Mouse (Mus musculus) hindbrain, embryonic 10.5 days (tissue): Measurements from ENCODE around the gene Uroc1. TPM values are rescaled to one million over a fixed set of nuclear protein-coding genes. Genes with fewer than 3 reads are reported as not detected.

Source experiments
- DNase-seq: peaks from one replicate; pipeline ENCODE4 v3.0.0-alpha.2; 2017; ENCODE audit warnings: low spot score
- H3K27ac ChIP-seq: fragments of 300-500 bp; sonication (generic); 2 replicates; pipeline ENCODE4 v1.5.1; 2016; ENCODE audit warnings: mild to moderate bottlenecking, moderate library complexity
- H3K27me3 ChIP-seq: fragments of 300-500 bp; sonication (generic); 2 replicates; pipeline ENCODE4 v1.6.1; 2016; ENCODE audit warnings: mild to moderate bottlenecking; ENCODE audit not compliant: poor library complexity, insufficient read depth, severe bottlenecking
- H3K36me3 ChIP-seq: fragments of 300-500 bp; sonication (generic); 2 replicates; pipeline ENCODE4 v1.6.1; 2016; ENCODE audit warnings: mild to moderate bottlenecking, moderate library complexity
- H3K4me1 ChIP-seq: fragments of 300-500 bp; sonication (generic); replicated peaks from 2 replicates; pipeline ENCODE4 v1.6.1; 2016; ENCODE audit warnings: mild to moderate bottlenecking
- H3K4me3 ChIP-seq: fragments of 300-500 bp; sonication (generic); 2 replicates; pipeline ENCODE4 v1.5.1; 2016; ENCODE audit warnings: mild to moderate bottlenecking, moderate library complexity
- H3K9me3 ChIP-seq: fragments of 300-500 bp; sonication (generic); 2 replicates; pipeline ENCODE4 v1.6.1; 2016; ENCODE audit warnings: mild to moderate bottlenecking, moderate library complexity
- WGBS: fragments of 180-500 bp; shearing (Covaris S2); methylation state at CpG from one replicate; pipeline ENCODE4 v1.1.7; 2016; 5-methylcytosine and 5-hydroxymethylcytosine counted together
- polyA plus RNA-seq: library from polyadenylated mRNA; unstranded; fragments of >200 nt; fragmentation: Nextera tagmentation; extraction: Ambion mirVana; gene quantifications from 2 replicates; pipeline ENCODE4 v1.2.1, GENCODE M21; 2016

Uroc1 gene
- polyA plus RNA-seq, 1 experiment from 2014 or later = not detected

DNA sequence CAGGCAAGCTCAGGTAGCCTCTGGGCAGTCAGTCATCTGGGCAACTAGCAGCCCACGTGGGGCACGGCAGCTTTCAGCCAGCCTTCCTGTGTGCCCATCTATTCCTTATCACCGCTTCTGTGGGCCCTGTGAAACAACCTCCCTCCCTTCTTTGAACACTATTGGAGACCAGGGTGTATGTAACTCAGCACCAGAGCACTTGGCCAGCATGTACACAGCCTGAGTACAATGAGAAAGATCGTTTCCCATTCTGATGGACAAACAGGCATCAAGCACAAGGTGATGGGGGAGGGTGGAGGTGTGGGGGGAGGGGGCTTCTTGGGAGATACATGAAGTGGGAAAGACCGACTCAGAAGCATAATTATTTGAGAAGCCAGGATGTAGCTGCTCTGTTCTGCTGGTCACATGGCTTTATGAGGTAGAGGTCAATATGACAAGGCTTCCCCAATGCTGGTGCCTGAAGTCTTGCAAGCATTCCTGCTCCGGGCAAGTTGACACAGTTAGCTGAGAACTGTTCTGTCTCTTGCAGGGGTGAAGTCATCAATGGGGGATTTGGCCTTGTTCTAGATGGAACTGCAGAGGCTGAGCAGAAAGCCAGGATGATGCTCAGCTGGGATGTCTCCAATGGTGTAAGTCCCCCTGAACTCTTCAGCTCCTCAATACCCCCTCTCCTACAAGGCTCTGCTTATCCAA lies 28.0 kb downstream of the Uroc1 start:
- no peak for DNase-seq
- Histone ChIP-seq H3K27me3 (no peaks in the 10 kb centered on the region), H3K4me3 (no peak overlapping the region), H3K36me3 (no peaks in the 10 kb centered on the region), H3K9me3 (no peaks in the 10 kb centered on the region), H3K27ac (no peak overlapping the region), H3K4me1 (peaks cover 24% of the 10 kb centered on the region)
- WGBS = 91% methylated on average over 6 of the region's 6 CpGs

DNA sequence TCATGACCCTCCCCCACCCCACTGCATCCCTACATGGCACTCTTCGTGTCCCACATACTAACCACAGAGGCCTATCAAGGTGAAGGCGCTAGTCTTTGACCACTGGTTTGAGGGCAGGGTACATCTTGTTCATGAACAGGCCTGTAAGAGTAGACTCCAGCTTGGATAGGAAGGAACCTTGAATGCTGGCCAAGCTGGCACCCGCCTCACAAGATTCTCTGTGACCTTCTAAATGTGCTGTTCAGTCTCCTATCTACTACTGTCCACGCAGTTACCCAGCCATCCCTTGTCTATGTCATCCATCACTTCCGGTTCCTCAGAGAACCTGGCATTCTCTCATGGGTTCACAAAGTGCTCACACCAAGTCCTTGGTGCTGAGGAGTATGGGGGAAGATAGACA lies 30.2 kb downstream of the Uroc1 start:
- H3K27ac ChIP-seq = no peak overlapping the region
- DNase-seq = no peak
- WGBS = 80% methylated on average over 5 of the region's 5 CpGs
- no peaks in the 10 kb centered on the region for H3K36me3 ChIP-seq
- H3K4me1 ChIP-seq = peaks cover 24% of the 10 kb centered on the region
- H3K27me3 ChIP-seq = no peaks in the 10 kb centered on the region
- H3K9me3 ChIP-seq = no peaks in the 10 kb centered on the region
- H3K4me3 ChIP-seq = no peak overlapping the region

DNA sequence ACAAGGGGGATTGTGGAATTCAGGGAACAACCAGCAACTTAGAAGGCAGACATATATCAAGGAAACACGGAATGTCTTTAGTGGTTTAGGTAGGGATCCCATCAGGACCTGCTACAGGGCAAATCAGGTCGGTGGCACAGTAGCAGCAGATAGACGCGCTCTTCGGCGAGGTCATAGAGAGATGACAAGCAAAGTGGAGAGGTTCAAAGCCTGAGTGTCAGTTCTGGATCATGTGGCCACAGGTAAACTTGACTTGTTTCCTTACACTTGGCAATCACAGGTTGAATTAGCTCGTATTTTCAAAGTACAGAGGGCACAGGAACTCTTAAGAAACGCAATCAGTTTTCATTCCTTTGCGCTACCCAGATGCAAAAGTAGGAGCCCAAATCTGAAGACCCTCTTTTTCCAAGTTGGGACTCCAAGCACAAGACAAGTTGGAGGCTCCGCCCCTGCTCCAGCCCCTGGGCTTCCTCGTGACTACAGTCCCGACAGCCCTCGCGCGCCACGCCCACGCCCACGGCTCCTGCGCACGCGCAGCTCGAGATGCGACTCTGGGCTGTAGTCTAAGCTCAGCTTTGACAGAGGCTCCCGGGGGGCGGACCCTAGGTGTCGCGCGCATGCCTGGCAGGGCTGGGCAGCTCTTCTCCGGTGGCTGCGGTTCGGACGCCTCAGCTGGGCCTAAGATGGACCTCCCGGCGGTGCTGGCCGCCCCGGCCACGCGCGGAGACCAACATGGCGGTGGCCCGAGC lies 36.1 kb downstream of the Uroc1 start, which contains the start of gene Zxdc:
TSS of gene Zxdc (plus strand) at position 517 of the 749 bp plus-strand sequence.
- DNase-seq = peak; percentile 98
- WGBS = 6% methylated on average over 41 of the region's 41 CpGs
- Histone ChIP-seq H3K9me3 (no peaks in the 10 kb centered on the region), H3K4me3 (peak within 1 kb of the TSS; percentile 97), H3K27me3 (no peaks in the 10 kb centered on the region), H3K36me3 (peaks cover 21% of the 10 kb centered on the region), H3K4me1 (peaks cover 34% of the 10 kb centered on the region), H3K27ac (peak within 1 kb of the TSS; percentile 91)

DNA sequence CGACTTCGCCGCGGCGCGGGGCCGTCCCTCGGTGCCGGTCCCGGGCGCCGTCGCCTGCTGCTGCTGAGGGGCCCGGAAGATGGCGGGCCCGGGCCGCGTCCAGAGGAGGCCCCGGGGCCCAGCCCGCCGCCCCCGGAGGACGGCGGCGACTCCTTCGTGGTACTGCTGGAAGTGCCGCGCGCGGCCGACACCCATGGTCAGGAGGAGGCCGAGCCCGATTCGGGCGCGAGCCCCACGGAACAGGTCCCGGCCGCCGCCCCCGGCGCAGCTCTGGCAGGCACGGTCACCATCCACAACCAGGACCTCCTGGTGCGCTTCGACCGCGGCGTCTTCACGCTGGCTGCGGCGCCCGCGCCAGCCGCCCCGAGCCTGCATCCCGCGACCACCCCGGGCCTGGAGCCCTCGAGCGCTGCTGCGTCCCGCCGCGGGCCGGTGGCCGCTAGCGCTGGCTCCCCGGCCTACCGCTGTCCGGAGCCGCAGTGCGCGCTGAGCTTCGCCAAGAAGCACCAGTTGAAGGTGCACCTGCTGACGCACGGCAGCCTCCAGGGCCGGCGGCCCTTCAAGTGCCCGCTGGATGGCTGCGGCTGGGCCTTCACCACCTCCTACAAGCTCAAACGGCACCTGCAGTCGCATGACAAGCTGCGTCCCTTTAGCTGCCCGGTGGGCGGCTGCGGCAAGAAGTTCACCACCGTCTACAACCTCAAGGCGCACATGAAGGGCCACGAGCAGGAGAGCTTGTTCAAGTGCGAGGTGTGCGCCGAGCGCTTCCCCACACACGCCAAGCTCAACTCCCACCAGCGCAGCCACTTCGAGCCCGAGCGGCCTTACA lies 36.9 kb downstream of the Uroc1 start:
- WGBS = under 1% methylated on average over 98 of the region's 98 CpGs

DNA sequence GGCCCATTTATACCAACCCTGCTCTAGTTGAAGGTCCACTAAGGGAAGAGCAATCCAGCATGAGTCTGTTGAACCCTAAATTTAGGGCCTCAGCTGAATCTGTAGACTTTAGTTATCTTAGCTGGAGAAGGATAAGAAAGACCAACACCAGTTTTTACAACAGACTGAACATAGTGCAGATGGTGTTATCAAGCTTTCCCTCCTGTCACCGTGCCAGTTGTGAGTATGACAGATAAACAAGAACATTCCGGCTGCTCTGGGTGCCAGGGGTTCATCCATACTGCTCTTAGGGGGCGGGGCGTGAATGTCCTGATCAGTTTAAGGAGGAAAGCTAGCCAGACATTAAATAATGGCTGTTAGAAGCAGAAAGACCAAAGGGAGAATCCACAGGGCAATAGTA lies 41.6 kb downstream of the Uroc1 start:
- Histone ChIP-seq H3K27me3 (no peaks in the 10 kb centered on the region), H3K4me3 (no peak overlapping the region), H3K4me1 (peaks cover 28% of the 10 kb centered on the region), H3K36me3 (peaks cover 74% of the 10 kb centered on the region), H3K27ac (no peak overlapping the region), H3K9me3 (no peaks in the 10 kb centered on the region)
- DNase-seq = no peak
- WGBS = 96% methylated on average over 4 of the region's 4 CpGs

More for the DNA sequence above, 36.9 kb downstream of the Uroc1 start:
- peak; percentile 58 for DNase-seq
- H3K4me1 ChIP-seq = peaks cover 34% of the 10 kb centered on the region
- H3K27ac ChIP-seq = peak overlapping the region; percentile 91
- no peaks in the 10 kb centered on the region for H3K27me3 ChIP-seq
- no peaks in the 10 kb centered on the region for H3K9me3 ChIP-seq
- peak overlapping the region; percentile 97 for H3K4me3 ChIP-seq
- peaks cover 29% of the 10 kb centered on the region for H3K36me3 ChIP-seq

DNA sequence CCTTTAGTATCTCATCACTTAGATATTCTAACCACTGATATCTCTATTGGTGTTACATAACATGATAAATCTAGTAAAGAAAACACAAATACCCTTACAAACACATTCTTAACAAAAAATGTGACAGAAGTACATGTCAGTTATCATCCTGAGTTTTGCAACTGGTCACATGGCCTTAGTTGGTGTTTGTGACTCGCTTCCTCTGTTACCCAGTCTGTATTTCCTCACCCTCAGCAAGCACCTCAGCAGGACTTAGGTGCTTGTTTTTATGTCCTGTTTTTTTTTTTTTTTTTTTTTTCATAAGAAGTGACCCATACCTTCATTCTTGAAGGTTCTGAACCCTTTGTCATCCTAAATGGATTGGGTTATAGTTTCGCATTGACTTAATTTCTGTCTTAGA lies 44.6 kb downstream of the Uroc1 start:
- H3K27me3 ChIP-seq = no peaks in the 10 kb centered on the region
- H3K36me3 ChIP-seq = peaks cover 98% of the 10 kb centered on the region
- DNase-seq = no peak
- no peak overlapping the region for H3K27ac ChIP-seq
- no peaks in the 10 kb centered on the region for H3K4me1 ChIP-seq
- 96% methylated on average over 2 of the region's 2 CpGs for WGBS
- H3K9me3 ChIP-seq = no peaks in the 10 kb centered on the region
- no peak overlapping the region for H3K4me3 ChIP-seq

DNA sequence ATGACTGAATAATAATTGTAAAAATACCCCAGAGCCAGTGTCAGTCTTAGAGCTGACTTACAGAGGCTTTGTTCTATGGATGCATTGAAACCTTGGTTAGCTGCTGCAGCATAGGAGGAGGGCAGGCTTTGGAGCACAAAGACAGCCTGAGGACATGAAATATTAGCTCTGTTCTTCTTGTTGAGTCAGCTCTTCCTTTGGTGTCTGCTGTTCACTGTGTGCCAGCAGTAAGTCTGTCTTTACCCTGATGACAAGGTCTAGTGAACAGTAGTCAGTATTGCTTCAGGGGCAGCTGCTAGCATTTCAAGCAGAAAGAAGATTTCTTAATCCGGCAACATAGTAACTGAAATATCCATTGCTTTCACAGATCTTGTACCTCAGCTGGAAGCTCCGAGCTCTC lies 48.4 kb downstream of the Uroc1 start:
- Histone ChIP-seq H3K27ac (no peak overlapping the region), H3K9me3 (no peaks in the 10 kb centered on the region), H3K4me3 (no peak overlapping the region), H3K4me1 (no peaks in the 10 kb centered on the region), H3K36me3 (peaks cover 98% of the 10 kb centered on the region), H3K27me3 (no peaks in the 10 kb centered on the region)
- 95% methylated on average over 2 of the region's 2 CpGs for WGBS
- DNase-seq = no peak

DNA sequence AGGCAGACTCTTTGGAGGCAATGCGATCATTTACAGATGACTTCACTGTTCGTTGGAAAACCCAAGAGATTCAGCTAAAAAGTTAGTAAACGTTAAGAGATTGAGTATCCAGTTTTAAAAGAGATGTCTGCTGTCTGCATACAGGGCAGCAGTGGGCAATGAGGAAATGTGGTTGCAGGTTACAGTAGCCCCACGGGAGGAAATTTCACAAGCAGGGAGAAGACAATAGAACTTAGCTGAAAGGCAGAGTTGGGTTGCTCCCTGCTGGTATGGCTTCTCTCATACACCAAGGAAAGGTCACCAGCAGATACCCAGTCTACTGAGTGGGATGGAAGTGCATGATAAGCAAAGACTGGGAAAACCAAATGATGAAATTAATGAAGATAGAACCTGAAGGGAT lies 57.5 kb downstream of the Uroc1 start:
- Histone ChIP-seq H3K4me1 (no peaks in the 10 kb centered on the region), H3K36me3 (peaks cover 69% of the 10 kb centered on the region), H3K27ac (no peak overlapping the region), H3K4me3 (no peak overlapping the region), H3K9me3 (no peaks in the 10 kb centered on the region), H3K27me3 (no peaks in the 10 kb centered on the region)
- no peak for DNase-seq
- WGBS = 84% methylated on average over 4 of the region's 4 CpGs

DNA sequence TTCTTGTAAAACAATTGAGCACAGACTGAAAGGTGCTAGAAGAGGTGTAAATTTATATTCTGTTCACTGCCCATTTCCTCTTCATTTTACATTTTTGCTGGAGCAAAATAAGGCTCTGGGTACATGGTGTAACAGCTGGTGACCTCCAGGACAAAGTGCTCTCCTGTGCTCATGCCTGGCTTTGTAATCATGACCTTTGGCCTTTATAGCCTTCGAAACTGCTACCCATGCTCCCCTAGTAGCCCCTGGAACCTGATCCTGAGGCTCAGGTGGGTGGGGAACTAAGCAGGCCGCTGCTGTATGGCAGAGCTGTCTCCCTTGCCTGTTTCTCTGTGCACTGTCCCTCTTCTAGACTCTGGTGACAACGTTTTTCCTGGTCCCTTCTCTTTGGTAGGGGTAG lies 60.9 kb downstream of the Uroc1 start:
- DNase-seq = no peak
- H3K27me3 ChIP-seq = no peaks in the 10 kb centered on the region; the same call in 1 of the 2 replicates
- H3K4me3 ChIP-seq = no peak overlapping the region
- no peaks in the 10 kb centered on the region for H3K9me3 ChIP-seq
- no peak overlapping the region for H3K27ac ChIP-seq
- H3K4me1 ChIP-seq = no peaks in the 10 kb centered on the region
- H3K36me3 ChIP-seq = peaks cover 46% of the 10 kb centered on the region
- 58% methylated on average over 3 of the region's 3 CpGs for WGBS

DNA sequence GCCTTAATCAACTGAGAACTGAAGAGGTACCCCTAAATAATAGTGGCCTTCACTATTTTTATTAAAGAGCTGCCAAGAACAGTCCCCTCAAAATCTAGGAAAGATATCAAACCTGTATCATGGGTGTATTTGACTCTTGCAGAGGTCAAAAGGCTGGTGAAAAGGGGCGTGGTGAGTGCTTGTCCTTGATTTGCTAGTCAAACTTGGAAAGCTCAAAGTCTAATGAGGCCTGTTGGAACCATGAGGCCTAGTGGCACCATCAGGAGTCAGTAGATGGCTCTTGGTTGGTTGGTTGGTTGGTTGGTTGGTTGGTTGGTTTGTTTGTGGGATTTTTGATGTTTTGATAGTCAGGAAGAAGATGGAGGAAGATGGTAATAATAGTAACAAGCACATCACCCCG lies 62.7 kb downstream of the Uroc1 start:
- Histone ChIP-seq H3K4me3 (no peak overlapping the region), H3K27ac (no peak overlapping the region), H3K4me1 (no peaks in the 10 kb centered on the region), H3K9me3 (no peaks in the 10 kb centered on the region), H3K36me3 (peaks cover 46% of the 10 kb centered on the region), H3K27me3 (no peaks in the 10 kb centered on the region; the same call in 1 of the 2 replicates)
- 88% methylated on average over 2 of the region's 2 CpGs for WGBS
- no peak for DNase-seq

DNA sequence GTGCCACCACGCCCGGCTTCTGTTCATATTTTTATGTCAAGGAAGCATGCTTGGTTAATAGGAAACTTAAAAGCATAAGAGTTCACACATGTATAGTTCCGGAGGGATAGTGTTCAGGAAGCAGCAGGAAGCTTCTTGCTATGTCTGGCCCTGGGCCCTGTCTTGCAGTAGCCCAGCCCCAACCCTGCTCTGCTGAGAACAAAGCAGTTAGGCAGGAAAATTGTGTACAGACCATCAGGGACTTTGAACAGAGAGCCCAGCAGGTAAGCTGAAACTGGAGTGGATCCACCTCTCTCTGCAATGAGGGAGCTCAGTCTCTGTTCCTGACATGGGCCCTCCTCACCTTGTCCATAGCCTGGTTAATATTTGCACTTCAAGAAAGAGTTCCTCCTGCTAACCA lies 64.2 kb downstream of the Uroc1 start:
- H3K36me3 ChIP-seq = peaks cover 46% of the 10 kb centered on the region
- H3K4me1 ChIP-seq = no peaks in the 10 kb centered on the region
- DNase-seq = no peak
- no peaks in the 10 kb centered on the region; the same call in 1 of the 2 replicates for H3K27me3 ChIP-seq
- 92% methylated on average over 3 of the region's 3 CpGs for WGBS
- H3K4me3 ChIP-seq = no peak overlapping the region
- H3K9me3 ChIP-seq = no peaks in the 10 kb centered on the region
- no peak overlapping the region for H3K27ac ChIP-seq

DNA sequence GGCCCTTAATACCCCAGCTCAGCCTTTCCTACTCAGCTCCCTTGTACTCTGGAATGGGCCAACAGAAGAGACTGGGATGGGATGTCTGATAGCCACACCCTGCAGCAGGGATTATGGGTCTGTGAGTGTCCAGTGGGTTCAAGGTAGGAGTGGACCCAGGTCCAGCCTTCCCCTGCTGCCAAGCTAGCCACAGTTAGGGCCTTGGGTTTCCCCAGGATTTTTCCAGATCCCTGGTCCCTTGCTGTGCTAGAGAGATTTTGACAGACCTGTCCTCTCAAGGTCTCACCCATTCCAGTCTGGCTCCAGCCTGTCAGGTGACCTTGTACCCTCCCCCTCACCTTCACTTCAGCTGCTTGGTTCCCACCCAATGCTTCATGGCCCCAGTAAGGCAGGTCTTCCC lies 75.5 kb downstream of the Uroc1 start:
- Histone ChIP-seq H3K27me3 (no peaks in the 10 kb centered on the region), H3K9me3 (no peaks in the 10 kb centered on the region), H3K27ac (no peak overlapping the region), H3K36me3 (peaks cover 6% of the 10 kb centered on the region; the same call in 1 of the 2 replicates), H3K4me1 (no peaks in the 10 kb centered on the region), H3K4me3 (no peak overlapping the region)
- no peak for DNase-seq

DNA sequence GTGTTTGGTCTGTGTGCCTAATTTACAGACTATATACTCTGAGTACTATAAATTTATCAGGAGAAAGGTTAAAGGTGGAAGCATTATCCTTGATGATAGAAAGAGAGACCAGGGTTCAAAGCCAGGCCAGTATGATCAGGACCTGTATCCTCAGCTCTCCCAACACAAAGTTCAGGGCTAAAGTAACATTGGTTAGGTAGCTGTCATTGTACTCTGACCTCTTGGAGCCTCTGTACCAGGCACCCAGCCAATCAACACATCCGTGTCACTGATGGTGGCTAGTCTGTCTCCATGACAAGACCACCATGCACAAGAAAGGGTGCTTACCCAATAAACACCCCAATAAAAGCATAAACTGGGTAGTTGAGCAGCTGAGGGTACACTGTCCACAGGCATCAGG lies 77.9 kb downstream of the Uroc1 start:
- Histone ChIP-seq H3K36me3 (no peaks in the 10 kb centered on the region), H3K27me3 (no peaks in the 10 kb centered on the region), H3K27ac (no peak overlapping the region), H3K9me3 (no peaks in the 10 kb centered on the region), H3K4me1 (no peaks in the 10 kb centered on the region), H3K4me3 (no peak overlapping the region)
- WGBS = 79% methylated on average over 1 of the region's 1 CpGs
- DNase-seq = no peak
